Mouse (Mus musculus) liver, adult (tissue): ENCODE data around the gene Heatr1.

Source experiments
- GATA4 ChIP-seq: IDR thresholded peaks from 2 replicates; pipeline ENCODE4 v1.6.1; 2014; ENCODE audit warnings: mild to moderate bottlenecking, low read length; ENCODE audit not compliant: insufficient replicate concordance

Gene Heatr1

GRCm38 (mm10) chr13:12473724-12474378, 79.0 kb downstream of the Heatr1 start:
- TF ChIP-seq GATA4, result no peak

GRCm38 (mm10) chr13:12475239-12475638, 80.4 kb downstream of the Heatr1 start:
- no peak for TF ChIP-seq GATA4

GRCm38 (mm10) chr13:12476886-12477285, 82.1 kb downstream of the Heatr1 start:
- no peak for TF ChIP-seq GATA4

- TF ChIP-seq GATA4, result no peak
Observed at GRCm38 (mm10) chr13:12478301-12478700, 83.5 kb downstream of the Heatr1 start.

- no peak for TF ChIP-seq GATA4
Observed at GRCm38 (mm10) chr13:12479802-12480201, 85.0 kb downstream of the Heatr1 start.

GRCm38 (mm10) chr13:12485197-12485596, 90.4 kb downstream of the Heatr1 start:
- TF ChIP-seq GATA4, result no peak

GRCm38 (mm10) chr13:12485640-12486039, 90.8 kb downstream of the Heatr1 start:
- TF ChIP-seq GATA4, result no peak
